21 mouse cellular contexts compared by ENCODE assay signal in the genomic region with DNA sequence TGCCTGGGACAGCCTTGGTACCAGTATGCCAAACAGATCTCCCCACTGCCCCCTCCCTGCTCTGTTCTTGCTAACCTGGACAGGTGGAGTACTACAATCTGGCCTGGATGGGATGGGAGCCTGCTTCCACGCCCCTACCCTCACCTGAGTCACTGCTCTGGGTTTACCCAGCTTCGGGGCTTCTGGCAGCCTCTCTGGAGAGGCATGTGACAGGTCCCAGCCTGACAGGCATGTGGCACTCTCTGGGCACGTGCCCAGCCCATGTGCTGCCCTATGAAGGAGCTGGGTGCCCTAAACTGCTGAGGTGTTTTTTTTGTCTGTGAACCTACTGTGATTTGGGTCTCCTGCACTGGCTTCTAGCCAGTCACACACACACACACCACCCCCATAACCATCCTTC. TPM values are rescaled to one million over a fixed set of nuclear protein-coding genes. Genes with fewer than 3 reads are reported as not detected.
A peak's percentile ranks its signal among the peaks of the same experiment; 100 is the strongest.
DNase-seq lines count a peak whose midpoint lies in the region; ATAC-seq and TF ChIP-seq lines count a peak whose summit lies in the region.
"Had no signal": no experiment of that assay in that cellular context is flagged by ENCODE, and none has a peak within 500 bp of the region (broad histone marks: within the 10 kb centered on the region; RNA-seq: fewer than 3 reads in every experiment).

No protein-coding gene starts in this region.

- 0 out of 2 replicates have a peak, but pooled peaks have one; percentile 47 for ATAC-seq in heart, embryonic 16.5 days (replicated peaks; ENCODE audit: extremely low read depth, insufficient read depth, low FRiP score)
- ATAC-seq in midbrain, postnatal 0 days (ENCODE audit: low FRiP score) = no peak
- ATAC-seq in midbrain, embryonic 16.5 days = no peak
- ATAC-seq: forebrain, embryonic 15.5 days; intestine, embryonic 15.5 days; liver, postnatal 0 days; midbrain, embryonic 15.5 days had no signal

- no peak for TF ChIP-seq CTCF in midbrain, postnatal 0 days (IDR thresholded peaks at IDR 0.05)

- no peak overlapping the region for H3K4me2 ChIP-seq in heart, embryonic 16.5 days (ENCODE audit: low read depth, low read length)
- no peak overlapping the region for H3K4me2 ChIP-seq in midbrain, postnatal 0 days (ENCODE audit: low read depth, low read length, poor library complexity, severe bottlenecking)
- no peak overlapping the region for H3K4me2 ChIP-seq in midbrain, embryonic 16.5 days (ENCODE audit: low read length)
- H3K4me2 ChIP-seq: embryonic facial prominence, embryonic 13.5 days; forebrain, embryonic 15.5 days; heart, embryonic 12.5 days; hindbrain, embryonic 15.5 days; intestine, embryonic 15.5 days; midbrain, embryonic 15.5 days had no signal

- H3K36me3 ChIP-seq in heart, embryonic 16.5 days (ENCODE audit: control insufficient read depth, insufficient read depth) = no peaks in the 10 kb centered on the region
- no peaks in the 10 kb centered on the region for H3K36me3 ChIP-seq in midbrain, postnatal 0 days (ENCODE audit: insufficient read depth, low read length)
- no peaks in the 10 kb centered on the region for H3K36me3 ChIP-seq in midbrain, embryonic 16.5 days (ENCODE audit: control insufficient read depth, insufficient read depth, low read length)
- no peaks in the 10 kb centered on the region for H3K36me3 ChIP-seq in limb, embryonic 10.5 days
- H3K36me3 ChIP-seq: embryonic facial prominence, embryonic 13.5 days; forebrain, embryonic 15.5 days; heart, embryonic 12.5 days; hindbrain, embryonic 15.5 days; intestine, embryonic 15.5 days; midbrain, embryonic 15.5 days had no signal

- H3K9ac ChIP-seq in heart, embryonic 16.5 days (ENCODE audit: low read length) = no peak overlapping the region
- H3K9ac ChIP-seq in midbrain, postnatal 0 days (replicated peaks; ENCODE audit: low read length, poor library complexity, severe bottlenecking) = 0 out of 2 replicates have a peak overlapping the region, but pooled peaks have one; percentile 8
- no peak overlapping the region for H3K9ac ChIP-seq in midbrain, embryonic 16.5 days (ENCODE audit: low read depth, low read length)
- H3K9ac ChIP-seq: embryonic facial prominence, embryonic 13.5 days; forebrain, embryonic 15.5 days; heart, embryonic 12.5 days; hindbrain, embryonic 15.5 days; intestine, embryonic 15.5 days; liver, postnatal 0 days; midbrain, embryonic 15.5 days had no signal

- H3K27ac ChIP-seq in heart, embryonic 16.5 days (ENCODE audit: low read length) = no peak overlapping the region
- H3K27ac ChIP-seq in midbrain, postnatal 0 days (ENCODE audit: low read depth, low read length) = no peak overlapping the region
- H3K27ac ChIP-seq in midbrain, embryonic 16.5 days (ENCODE audit: low read length) = no peak overlapping the region
- H3K27ac ChIP-seq in limb, embryonic 10.5 days = 0 out of 2 replicates have a peak overlapping the region, but pooled peaks have one; percentile 3
- H3K27ac ChIP-seq: embryonic facial prominence, embryonic 13.5 days; forebrain, embryonic 15.5 days; hindbrain, embryonic 15.5 days; intestine, embryonic 15.5 days; midbrain, embryonic 15.5 days had no signal

- H3K9me3 ChIP-seq in heart, embryonic 16.5 days (replicated peaks; ENCODE audit: control insufficient read depth, low read length) = 0 out of 2 replicates have a peak, but pooled peaks cover 2% of the 10 kb centered on the region
- H3K9me3 ChIP-seq in midbrain, postnatal 0 days (ENCODE audit: low read length) = no peaks in the 10 kb centered on the region
- H3K9me3 ChIP-seq in midbrain, embryonic 16.5 days (replicated peaks; ENCODE audit: control insufficient read depth, low read length, poor library complexity, severe bottlenecking) = no peaks in the 10 kb centered on the region
- no peaks in the 10 kb centered on the region for H3K9me3 ChIP-seq in limb, embryonic 10.5 days (replicated peaks)
- H3K9me3 ChIP-seq: embryonic facial prominence, embryonic 13.5 days; forebrain, embryonic 15.5 days; hindbrain, embryonic 15.5 days; intestine, embryonic 15.5 days; midbrain, embryonic 15.5 days had no signal

- H3K4me1 ChIP-seq in heart, embryonic 16.5 days (ENCODE audit: control insufficient read depth, insufficient read depth, low read length) = no peaks in the 10 kb centered on the region
- no peaks in the 10 kb centered on the region for H3K4me1 ChIP-seq in midbrain, postnatal 0 days (ENCODE audit: insufficient read depth, low read length)
- H3K4me1 ChIP-seq in midbrain, embryonic 16.5 days (ENCODE audit: control insufficient read depth, insufficient read depth, low read length) = no peaks in the 10 kb centered on the region; the same call in 1 of the 2 replicates
- H3K4me1 ChIP-seq in limb, embryonic 10.5 days = peaks cover 61% of the 10 kb centered on the region

- DNase-seq in heart, adult 11 months = no peak
- DNase-seq in midbrain, postnatal 0 days (ENCODE audit: low spot score) = no peak
- peak; percentile 52 to 67 for DNase-seq in kidney, adult 8-10 months
- no peak for DNase-seq in limb, embryonic 10.5 days (ENCODE audit: low spot score)
- no peak for DNase-seq in adrenal gland, adult 2 months
- DNase-seq: B cell, adult 2 months; cerebellum, adult 9-10 months; heart, postnatal 4 days; layer of hippocampus, postnatal 36 days; liver; liver, postnatal 0 days; lung, postnatal 10 days had no signal

- WGBS in heart, embryonic 16.5 days = 49% methylated on average over 3 of the region's 3 CpGs
- WGBS in midbrain, postnatal 0 days = 70% methylated on average over 3 of the region's 3 CpGs
- whole genome bisulfite sequencing in midbrain, embryonic 16.5 days = 64% methylated on average over 3 of the region's 3 CpGs
- 77% methylated on average over 3 of the region's 3 CpGs for WGBS in limb, embryonic 10.5 days

- H3K27me3 ChIP-seq in heart, embryonic 16.5 days (ENCODE audit: control insufficient read depth, insufficient read depth, low read length) = no peaks in the 10 kb centered on the region
- H3K27me3 ChIP-seq in midbrain, postnatal 0 days (ENCODE audit: insufficient read depth, low read length) = no peaks in the 10 kb centered on the region
- H3K27me3 ChIP-seq in midbrain, embryonic 16.5 days (ENCODE audit: control insufficient read depth, insufficient read depth, low read depth, low read length) = no peaks in the 10 kb centered on the region
- H3K27me3 ChIP-seq in limb, embryonic 10.5 days (ENCODE audit: low read depth, poor library complexity, severe bottlenecking) = peaks cover 18% of the 10 kb centered on the region
- H3K27me3 ChIP-seq: embryonic facial prominence, embryonic 13.5 days; forebrain, embryonic 15.5 days; hindbrain, embryonic 15.5 days; intestine, embryonic 15.5 days; midbrain, embryonic 15.5 days had no signal

- H3K4me3 ChIP-seq in heart, embryonic 16.5 days (ENCODE audit: low read length) = no peak overlapping the region
- H3K4me3 ChIP-seq in midbrain, postnatal 0 days (ENCODE audit: low read depth, low read length) = no peak overlapping the region
- H3K4me3 ChIP-seq in midbrain, embryonic 16.5 days (ENCODE audit: low read depth, low read length) = no peak overlapping the region
- no peak overlapping the region for H3K4me3 ChIP-seq in limb, embryonic 10.5 days
- H3K4me3 ChIP-seq: embryonic facial prominence, embryonic 13.5 days; forebrain, embryonic 15.5 days; heart, embryonic 12.5 days; hindbrain, embryonic 15.5 days; intestine, embryonic 15.5 days; midbrain, embryonic 15.5 days had no signal

RNA-seq across cellular contexts. Expression of a gene that starts 26.8 kb away (rescaled TPM):
- 4.3 and 5.3 TPM in 2 replicates for polyA plus RNA-seq in heart, embryonic 16.5 days (2015; fragmentation: Nextera tagmentation; extraction: Ambion mirVana)
- total RNA-seq in midbrain, postnatal 0 days (2014; rRNA removed) = 11.1 and 16.9 TPM in 2 replicates
- polyA plus RNA-seq in midbrain, postnatal 0 days (2015; fragmentation: Nextera tagmentation; extraction: Ambion mirVana) = 5.1 and 5.2 TPM in 2 replicates
- 10.2 and 10.8 TPM in 2 replicates for polyA plus RNA-seq in midbrain, embryonic 16.5 days (2015; fragmentation: Nextera tagmentation; extraction: Ambion mirVana)
- 9.7 and 16.3 TPM in 2 replicates for polyA plus RNA-seq in limb, embryonic 10.5 days (2016; fragmentation: Nextera tagmentation; extraction: Ambion mirVana)
- 1 to 10 TPM; 2.6 to 5.7 TPM for total RNA-seq in adrenal gland, adult 2 months (2021)
- 8.0 and 14.2 TPM in 2 replicates for polyA plus RNA-seq in adrenal gland, adult 2 months (2012; rRNA removed)

RNA-seq across cellular contexts. Expression of a gene that starts 46.4 kb away (rescaled TPM):
- 0.07 and 0.14 TPM in 2 replicates for polyA plus RNA-seq in heart, embryonic 16.5 days (2015; fragmentation: Nextera tagmentation; extraction: Ambion mirVana)
- 22.3 and 22.8 TPM in 2 replicates for total RNA-seq in midbrain, postnatal 0 days (2014; rRNA removed)
- polyA plus RNA-seq in midbrain, postnatal 0 days (2015; fragmentation: Nextera tagmentation; extraction: Ambion mirVana) = 5.1 and 5.6 TPM in 2 replicates
- polyA plus RNA-seq in midbrain, embryonic 16.5 days (2015; fragmentation: Nextera tagmentation; extraction: Ambion mirVana) = 3.3 and 4.6 TPM in 2 replicates
- polyA plus RNA-seq in limb, embryonic 10.5 days (2016; fragmentation: Nextera tagmentation; extraction: Ambion mirVana) = 0.38 and 0.66 TPM in 2 replicates
- total RNA-seq in adrenal gland, adult 2 months (2021) = 1 to 10 TPM; 1.9 to 6.2 TPM
- polyA plus RNA-seq in adrenal gland, adult 2 months (2012; rRNA removed) = 1.6 and 2.6 TPM in 2 replicates
- total RNA-seq: megakaryocyte, adult 5-6 weeks had no signal
- polyA plus RNA-seq: liver, postnatal 0 days had no signal

Comparison
In these comparisons a context has a peak if more than half of its experiments do, and no peak if none do; other contexts are left out.
1. DNase-seq: peak in kidney, adult 8-10 months (2 of 2); none in heart, adult 11 months (single experiment), midbrain, postnatal 0 days (single experiment), limb, embryonic 10.5 days (single experiment) and adrenal gland, adult 2 months (single experiment).